Mouse (Mus musculus): ENCODE data around the gene Reep3. TPM values are rescaled to one million over a fixed set of nuclear protein-coding genes. Genes with fewer than 3 reads are reported as not detected.

Reep3 gene
- polyA plus RNA-seq, 1 experiment from 2014 or later, result 36.2 TPM

DNA sequence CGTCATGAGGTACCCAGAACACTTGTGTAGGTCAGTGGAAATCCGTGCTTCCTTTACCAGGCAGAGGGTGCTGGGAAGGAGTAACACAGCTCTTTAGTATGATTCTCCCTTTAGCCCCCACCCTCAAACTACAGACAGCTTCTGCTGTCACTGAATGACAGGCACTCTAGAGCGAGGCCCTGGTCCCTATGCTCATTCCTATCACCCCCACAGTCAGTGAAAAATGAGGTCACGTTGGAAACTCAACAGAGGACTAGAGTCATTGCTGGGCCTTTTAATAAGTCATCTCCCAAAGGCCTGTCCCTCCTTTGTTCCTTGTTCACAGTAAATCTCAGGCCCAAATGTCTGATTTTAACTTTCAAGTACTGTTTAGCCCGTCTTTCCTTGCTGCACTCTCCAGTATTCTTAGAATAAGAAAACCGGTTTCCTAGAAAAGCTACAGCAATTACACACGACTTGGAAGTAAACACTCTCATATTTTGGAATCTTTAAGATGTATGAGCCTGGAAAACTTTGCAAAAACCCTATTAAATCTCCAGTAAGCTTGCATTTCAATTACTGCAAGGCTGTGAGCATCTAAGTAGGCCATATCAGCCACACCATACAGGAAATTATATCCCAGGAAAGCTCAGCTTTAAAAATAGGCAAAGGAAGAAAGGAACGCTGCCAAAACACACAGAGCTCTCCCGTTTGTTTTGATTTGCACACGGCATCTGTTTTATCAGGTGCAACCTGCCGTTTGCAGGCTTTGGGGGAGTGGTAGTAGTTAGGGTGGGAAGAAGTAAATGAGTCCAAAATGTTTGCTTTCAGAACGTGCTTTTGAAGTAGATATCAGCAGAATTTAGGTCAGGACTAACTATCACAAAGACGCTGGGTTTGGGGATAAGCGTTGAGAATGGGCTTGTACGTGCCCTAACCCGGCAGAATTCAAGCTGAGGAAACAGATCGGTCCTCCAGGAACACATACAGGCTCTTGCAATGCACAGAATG, 40.6 kb downstream of the Reep3 start:
- Histone ChIP-seq H3K27me3 (no peaks in the 10 kb centered on the region), H3K9me3 (no peaks in the 10 kb centered on the region), H3K9ac (no peak overlapping the region), H3K27ac (replicated peaks) (peak overlapping the region; percentile 37), H3K36me3 (no peaks in the 10 kb centered on the region), H3K4me2 (0 out of 2 replicates have a peak overlapping the region, but pooled peaks have one; percentile 1), H3K4me1 (replicated peaks) (peaks cover 32% of the 10 kb centered on the region), H3K4me3 (no peak overlapping the region)
- 64% methylated on average over 17 of the region's 17 CpGs for WGBS
- no peak for ATAC-seq (ENCODE audit: low FRiP score, low read depth)

- no peak overlapping the region for H3K9ac ChIP-seq
- no peaks in the 10 kb centered on the region for H3K36me3 ChIP-seq
- peaks cover 27% of the 10 kb centered on the region for H3K4me1 ChIP-seq (replicated peaks)
- H3K4me2 ChIP-seq, result no peak overlapping the region
- no peaks in the 10 kb centered on the region for H3K27me3 ChIP-seq
- H3K27ac ChIP-seq (replicated peaks), result peak overlapping the region; percentile 0
- 22% methylated on average over 9 of the region's 9 CpGs for WGBS
- peak; percentile 81 for ATAC-seq (ENCODE audit: low FRiP score, low read depth)
- no peak overlapping the region for H3K4me3 ChIP-seq
- H3K9me3 ChIP-seq, result no peaks in the 10 kb centered on the region
Observed at GRCm38 (mm10) chr10:67053475-67053874, 43.3 kb downstream of the Reep3 start.

DNA sequence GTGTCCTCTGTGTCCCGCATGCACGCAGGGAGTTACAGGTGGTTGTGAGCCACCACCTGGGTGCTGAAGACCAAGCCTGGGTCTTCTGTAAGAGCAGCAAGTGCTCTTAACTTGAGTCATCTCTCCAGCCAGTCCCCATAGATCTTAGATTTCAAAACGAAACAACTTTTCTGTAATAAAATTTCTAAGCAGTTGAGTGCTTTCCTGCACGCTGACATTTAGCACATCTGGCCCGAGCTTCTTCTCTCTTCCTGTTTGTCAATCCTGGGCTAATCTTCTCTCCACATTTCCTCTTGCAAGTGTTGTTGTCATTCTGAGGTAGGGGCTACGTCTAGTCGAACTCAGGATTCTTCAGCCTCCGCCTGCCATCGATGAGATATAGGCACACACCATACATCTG, 44.3 kb downstream of the Reep3 start:
- 81% methylated on average over 9 of the region's 9 CpGs for WGBS

GRCm38 (mm10) chr10:67051466-67051865, 45.3 kb downstream of the Reep3 start:
- Histone ChIP-seq H3K36me3 (no peaks in the 10 kb centered on the region), H3K9me3 (no peaks in the 10 kb centered on the region), H3K27ac (replicated peaks) (peak overlapping the region; percentile 17; the same call in 1 of the 2 replicates), H3K4me2 (no peak overlapping the region), H3K4me1 (replicated peaks) (peaks cover 24% of the 10 kb centered on the region), H3K27me3 (no peaks in the 10 kb centered on the region), H3K4me3 (no peak overlapping the region), H3K9ac (no peak overlapping the region)
- no peak for ATAC-seq (ENCODE audit: low FRiP score, low read depth)
- WGBS, result 82% methylated on average over 5 of the region's 5 CpGs

More for the DNA sequence above, 44.3 kb downstream of the Reep3 start:
- Histone ChIP-seq H3K27ac (replicated peaks) (0 out of 2 replicates have a peak overlapping the region, but pooled peaks have one; percentile 0), H3K27me3 (no peaks in the 10 kb centered on the region), H3K4me1 (replicated peaks) (peaks cover 26% of the 10 kb centered on the region), H3K36me3 (no peaks in the 10 kb centered on the region), H3K4me2 (no peak overlapping the region), H3K9ac (no peak overlapping the region), H3K9me3 (no peaks in the 10 kb centered on the region), H3K4me3 (no peak overlapping the region)
- ATAC-seq (ENCODE audit: low FRiP score, low read depth), result no peak

DNA sequence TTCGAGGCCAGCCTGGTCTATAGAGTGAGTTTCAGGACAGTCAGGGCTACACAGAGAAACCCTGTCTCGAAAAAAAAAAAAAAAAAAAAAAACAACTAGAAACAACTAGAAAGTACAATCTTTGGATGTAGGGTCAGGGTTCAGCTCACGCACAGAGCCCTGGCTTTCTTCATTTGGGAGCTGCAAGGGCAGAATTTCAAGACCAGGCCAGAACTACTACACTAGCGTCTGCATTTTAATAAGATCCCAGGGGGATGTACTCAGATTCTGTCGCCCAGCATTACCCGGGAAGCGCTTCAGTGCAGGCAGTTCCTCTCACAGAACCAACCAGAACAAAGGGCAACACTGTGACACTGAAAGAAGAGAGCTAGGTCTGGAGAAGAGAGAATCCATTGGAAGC, 46.0 kb downstream of the Reep3 start:
- H3K27me3 ChIP-seq, result no peaks in the 10 kb centered on the region
- H3K4me3 ChIP-seq, result no peak overlapping the region
- H3K9me3 ChIP-seq, result no peaks in the 10 kb centered on the region
- H3K9ac ChIP-seq, result no peak overlapping the region
- no peaks in the 10 kb centered on the region for H3K36me3 ChIP-seq
- ATAC-seq (ENCODE audit: low FRiP score, low read depth), result no peak
- H3K27ac ChIP-seq (replicated peaks), result peak overlapping the region; percentile 21; the same call in 1 of the 2 replicates
- WGBS, result 50% methylated on average over 7 of the region's 7 CpGs
- peaks cover 19% of the 10 kb centered on the region for H3K4me1 ChIP-seq (replicated peaks)
- H3K4me2 ChIP-seq, result no peak overlapping the region

- WGBS, result 93% methylated on average over 7 of the region's 7 CpGs
- Histone ChIP-seq H3K4me2 (no peak overlapping the region), H3K9ac (no peak overlapping the region), H3K4me3 (no peak overlapping the region), H3K27ac (replicated peaks) (no peak overlapping the region), H3K36me3 (no peaks in the 10 kb centered on the region), H3K9me3 (no peaks in the 10 kb centered on the region), H3K27me3 (no peaks in the 10 kb centered on the region), H3K4me1 (replicated peaks) (peaks cover 26% of the 10 kb centered on the region)
- ATAC-seq (ENCODE audit: low FRiP score, low read depth), result no peak
Observed at GRCm38 (mm10) chr10:67049621-67050020, 47.1 kb downstream of the Reep3 start.

- Histone ChIP-seq H3K4me2 (no peak overlapping the region), H3K36me3 (no peaks in the 10 kb centered on the region), H3K27me3 (no peaks in the 10 kb centered on the region), H3K4me1 (replicated peaks) (peaks cover 30% of the 10 kb centered on the region), H3K4me3 (no peak overlapping the region), H3K9ac (no peak overlapping the region), H3K9me3 (no peaks in the 10 kb centered on the region), H3K27ac (replicated peaks) (no peak overlapping the region)
- ATAC-seq (ENCODE audit: low FRiP score, low read depth), result no peak
- 94% methylated on average over 13 of the region's 13 CpGs for WGBS
Observed at GRCm38 (mm10) chr10:67048871-67049615, 47.7 kb downstream of the Reep3 start.

- H3K4me3 ChIP-seq, result no peak overlapping the region
- no peaks in the 10 kb centered on the region for H3K27me3 ChIP-seq
- 75% methylated on average over 18 of the region's 18 CpGs for WGBS
- peaks cover 26% of the 10 kb centered on the region for H3K4me1 ChIP-seq (replicated peaks)
- ATAC-seq (ENCODE audit: low FRiP score, low read depth), result no peak
- H3K9ac ChIP-seq, result no peak overlapping the region
- no peak overlapping the region; the same call in 1 of the 2 replicates for H3K27ac ChIP-seq (replicated peaks)
- no peaks in the 10 kb centered on the region for H3K9me3 ChIP-seq
- H3K36me3 ChIP-seq, result no peaks in the 10 kb centered on the region
- no peak overlapping the region for H3K4me2 ChIP-seq
Observed at GRCm38 (mm10) chr10:67047712-67048645, 48.8 kb downstream of the Reep3 start.

DNA sequence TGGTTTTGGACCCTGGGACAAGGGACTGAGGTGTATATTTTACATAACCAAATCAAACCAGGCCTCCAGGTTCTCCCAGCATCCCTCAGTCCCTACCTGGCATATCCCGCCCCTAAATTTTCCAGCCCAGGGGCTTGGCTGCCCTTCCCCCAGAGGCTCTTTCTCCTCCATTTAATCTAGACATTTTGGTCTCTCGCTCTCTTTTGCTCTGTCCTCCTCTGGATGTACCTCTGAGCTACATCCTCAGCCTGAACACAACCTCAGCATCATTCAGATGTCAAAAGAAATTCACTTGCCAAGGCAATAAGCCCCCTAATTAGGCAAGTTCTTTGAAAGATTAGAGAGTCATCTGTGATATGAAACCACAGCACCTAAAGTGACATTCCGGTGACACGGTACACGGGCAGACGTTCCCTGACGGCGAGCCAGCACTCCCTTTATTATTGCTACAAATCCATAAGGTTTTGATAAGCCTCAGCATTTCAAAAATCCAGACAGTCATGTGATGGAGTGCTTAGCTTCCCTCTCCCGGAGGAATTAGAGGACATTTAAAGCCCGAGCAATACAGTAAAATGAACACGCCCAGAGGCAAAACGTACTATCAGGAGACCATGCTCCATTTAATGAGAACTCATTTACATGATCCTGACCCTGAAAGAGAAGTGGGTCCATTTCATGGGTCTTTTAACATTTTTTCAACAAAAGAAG, 51.4 kb downstream of the Reep3 start:
- Histone ChIP-seq H3K4me1 (replicated peaks) (peaks cover 23% of the 10 kb centered on the region), H3K9ac (no peak overlapping the region), H3K4me2 (no peak overlapping the region), H3K9me3 (no peaks in the 10 kb centered on the region), H3K27ac (replicated peaks) (peak overlapping the region; percentile 23), H3K4me3 (no peak overlapping the region), H3K36me3 (no peaks in the 10 kb centered on the region), H3K27me3 (no peaks in the 10 kb centered on the region)
- 43% methylated on average over 12 of the region's 12 CpGs for WGBS
- ATAC-seq (ENCODE audit: low FRiP score, low read depth), result no peak

DNA sequence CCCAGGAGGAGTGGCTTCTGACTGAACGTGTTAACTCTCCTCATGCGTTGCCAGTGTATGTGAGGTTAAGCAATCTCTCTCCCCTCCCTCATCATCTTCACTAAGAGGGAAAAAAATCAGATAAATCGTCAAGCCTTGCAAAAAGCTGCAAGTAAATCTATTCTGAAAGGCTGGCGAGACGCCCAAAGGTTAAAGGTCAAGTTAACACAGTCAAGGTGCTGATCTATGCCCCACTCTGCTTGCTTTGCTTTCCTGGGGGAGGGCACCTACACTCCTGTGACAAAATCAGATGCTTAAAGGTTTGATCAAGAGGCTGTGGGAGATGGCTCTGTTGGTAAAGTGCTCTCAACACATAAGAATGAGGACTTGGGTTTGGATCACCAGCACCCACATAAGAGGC, 52.4 kb downstream of the Reep3 start:
- Histone ChIP-seq H3K9ac (no peak overlapping the region), H3K4me2 (no peak overlapping the region), H3K4me3 (no peak overlapping the region), H3K27me3 (no peaks in the 10 kb centered on the region), H3K36me3 (no peaks in the 10 kb centered on the region), H3K9me3 (no peaks in the 10 kb centered on the region), H3K27ac (replicated peaks) (no peak overlapping the region), H3K4me1 (replicated peaks) (peaks cover 23% of the 10 kb centered on the region)
- WGBS, result 69% methylated on average over 5 of the region's 5 CpGs
- ATAC-seq (ENCODE audit: low FRiP score, low read depth), result no peak

GRCm38 (mm10) chr10:67043236-67043635, 53.5 kb downstream of the Reep3 start:
- Histone ChIP-seq H3K4me3 (no peak overlapping the region), H3K4me1 (replicated peaks) (peaks cover 22% of the 10 kb centered on the region), H3K9ac (no peak overlapping the region), H3K27me3 (no peaks in the 10 kb centered on the region), H3K9me3 (no peaks in the 10 kb centered on the region), H3K27ac (replicated peaks) (no peak overlapping the region), H3K36me3 (no peaks in the 10 kb centered on the region), H3K4me2 (no peak overlapping the region)
- 72% methylated on average over 7 of the region's 7 CpGs for WGBS
- no peak for ATAC-seq (ENCODE audit: low FRiP score, low read depth)
